Mouse (Mus musculus) spleen, adult 2 months (tissue): ENCODE measurements around the gene Apex1. TPM values are rescaled to one million over a fixed set of nuclear protein-coding genes. Genes with fewer than 3 reads are reported as not detected.
"Not testable (repeated sequence)": the region's sequence is repeated elsewhere in the genome, so short reads cannot be mapped to it uniquely, and the experiment has no call there.

Experiments used
- DNase-seq, 2 experiments: peaks; one replicate each; pipeline versions ENCODE4 v3.0.0 to v3.0.0-alpha.2; 2012 to 2021; ENCODE audit warnings: low spot score in 2 of 2, low read depth in 1 of 2
- H3K27ac ChIP-seq: fragments of 200-500 bp; 2 replicates; pipeline ENCODE4 v1.5.1; 2012; ENCODE audit warnings: low read length, inconsistent platforms; ENCODE audit not compliant: insufficient read depth
- H3K27me3 ChIP-seq: fragments of 200-500 bp; 2 replicates; pipeline ENCODE4 v1.6.1; 2012; ENCODE audit warnings: mild to moderate bottlenecking, moderate library complexity, low read length, inconsistent platforms; ENCODE audit not compliant: control insufficient read depth, insufficient read depth
- H3K36me3 ChIP-seq: fragments of 200-500 bp; 2 replicates; pipeline ENCODE4 v1.6.1; 2012; ENCODE audit warnings: mild to moderate bottlenecking, low read length, inconsistent platforms; ENCODE audit not compliant: control insufficient read depth, insufficient read depth
- H3K4me1 ChIP-seq: fragments of 200-500 bp; 2 replicates; pipeline ENCODE4 v1.6.1; 2011; ENCODE audit warnings: inconsistent platforms; ENCODE audit not compliant: control insufficient read depth, insufficient read depth, insufficient read length
- H3K4me3 ChIP-seq: fragments of 200-500 bp; 2 replicates; pipeline ENCODE4 v1.5.1; 2011; ENCODE audit warnings: mild to moderate bottlenecking, inconsistent platforms; ENCODE audit not compliant: insufficient read depth, insufficient read length; ENCODE audit errors: extremely low read depth
- CTCF ChIP-seq: fragments of 200-500 bp; IDR thresholded peaks from 2 replicates; pipeline ENCODE4 v1.5.1; 2011; ENCODE audit warnings: mild to moderate bottlenecking, inconsistent platforms; ENCODE audit not compliant: insufficient read depth, insufficient read length, insufficient replicate concordance; ENCODE audit errors: extremely low read depth
- POLR2A ChIP-seq: fragments of 200-500 bp; IDR thresholded peaks from 2 replicates; pipeline ENCODE4 v1.6.1; 2011; ENCODE audit warnings: low read depth, low read length, inconsistent platforms
- WGBS: fragments of 180-500 bp; shearing (Covaris S2); methylation state at CpG from one replicate; pipeline ENCODE4 v1.1.7; 2018; 5-methylcytosine and 5-hydroxymethylcytosine counted together
- polyA plus RNA-seq: library from polyadenylated mRNA; depleted of rRNA; stranded (reverse); fragments of >200 nt; gene quantifications from 2 replicates; pipeline ENCODE4 v1.2.3, GENCODE M21; 2012

Gene Apex1
- polyA plus RNA-seq, 1 experiment = 22.7 TPM

DNA sequence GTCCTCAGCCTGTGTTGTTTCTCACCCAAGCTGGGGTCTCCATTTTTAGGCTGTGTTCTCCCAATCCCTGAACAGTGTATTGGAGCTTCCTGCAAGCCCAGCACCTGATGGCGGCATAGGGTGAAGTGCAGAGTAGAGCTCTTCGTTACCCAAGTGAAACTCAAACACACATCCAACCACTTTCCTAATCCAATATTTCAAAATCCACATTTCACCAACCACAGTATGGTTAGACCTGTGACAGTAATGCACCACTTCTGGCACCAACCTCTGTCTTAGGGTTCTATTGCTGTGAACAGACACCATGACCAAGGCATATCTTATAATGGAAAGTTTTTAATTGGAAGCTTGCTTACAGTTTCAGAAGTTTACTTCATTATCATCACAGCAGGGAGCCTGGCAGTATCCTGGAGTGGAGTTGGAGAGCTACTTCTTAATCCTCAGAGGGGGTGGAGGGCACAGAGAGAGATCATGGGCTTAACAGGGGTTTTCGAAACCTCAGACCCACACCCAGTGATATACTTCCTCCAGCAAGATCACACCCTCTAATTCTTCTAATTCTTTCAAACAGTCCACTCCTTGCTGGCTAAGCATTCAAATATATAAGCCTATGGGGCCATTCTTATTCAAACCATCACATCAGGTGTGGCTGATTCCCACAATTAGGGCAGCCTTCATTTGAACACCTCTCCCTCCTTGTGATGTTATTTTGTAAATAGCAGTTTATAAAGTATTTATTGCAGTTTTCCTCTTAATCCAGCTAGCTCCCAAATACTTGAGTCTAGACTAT, 13.5 kb downstream of the Apex1 start:
- Histone ChIP-seq H3K27ac (no peak overlapping the region), H3K36me3 (no peaks in the 10 kb centered on the region), H3K4me1 (no peaks in the 10 kb centered on the region), H3K27me3 (no peaks in the 10 kb centered on the region), H3K4me3 (no peak overlapping the region)
- no peak for DNase-seq
- WGBS = 91% methylated on average over 3 of the region's 3 CpGs
- no peak for TF ChIP-seq CTCF
- TF ChIP-seq POLR2A = no peak

DNA sequence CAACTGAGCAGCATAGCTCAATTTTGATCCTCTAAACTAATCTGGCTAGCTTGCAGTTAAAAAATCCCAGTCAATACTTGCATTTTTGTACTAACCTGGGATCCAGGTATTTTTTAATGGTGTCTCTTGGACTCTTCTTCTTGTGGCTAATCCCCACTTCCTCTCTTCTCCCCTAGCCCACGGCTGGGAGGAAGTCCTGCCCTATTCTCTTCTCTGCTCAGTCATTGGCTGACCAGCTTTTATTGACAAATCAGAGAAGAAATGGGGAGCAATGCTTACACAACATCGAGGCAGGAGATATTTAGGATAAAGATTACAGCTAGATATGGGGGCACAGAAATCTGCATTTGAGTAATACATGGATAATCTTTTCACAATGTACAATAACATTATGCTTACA, 14.2 kb downstream of the Apex1 start:
- TF ChIP-seq POLR2A (no peak), CTCF (no peak)

DNA sequence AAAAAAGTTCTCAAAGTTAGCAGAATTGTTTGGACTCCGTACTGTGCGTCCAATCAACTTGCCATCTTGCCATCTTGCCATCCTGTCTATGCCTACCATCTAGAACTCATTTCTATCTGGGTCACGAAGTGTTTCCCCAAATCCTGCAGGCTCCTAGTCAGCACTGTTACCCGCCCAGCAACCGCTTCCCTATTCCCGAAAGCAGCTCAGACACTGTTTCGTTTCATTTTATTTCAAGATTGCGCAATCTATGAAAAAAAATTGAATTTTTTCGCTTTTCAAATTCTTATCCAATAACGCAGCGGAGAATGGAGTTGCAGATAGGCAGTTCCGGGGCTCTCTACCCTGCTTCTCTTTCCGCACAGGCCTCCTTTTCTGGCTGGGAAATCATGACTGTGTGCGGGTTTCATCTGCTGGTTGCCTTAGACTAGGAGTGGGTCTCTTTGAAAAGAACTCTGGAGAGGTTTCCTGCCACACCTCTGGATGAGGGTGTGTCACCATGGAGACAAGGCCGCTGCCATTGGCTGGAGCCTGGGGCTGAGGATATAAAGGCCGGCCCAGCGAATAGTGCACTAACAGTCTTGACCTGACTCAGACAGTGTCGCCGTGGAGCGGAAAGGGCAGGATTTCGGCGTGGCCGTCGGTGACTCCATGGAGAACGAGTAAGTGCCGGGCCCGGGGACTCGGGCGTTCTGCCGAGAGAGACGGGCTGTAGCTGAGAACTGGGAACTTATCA, 19.3 kb downstream of the Apex1 start, which contains the start of gene Gm49342:
TSS of gene Gm49342 (plus strand) at position 586 of the 736 bp plus-strand sequence.
- Histone ChIP-seq H3K36me3 (0 out of 2 replicates have a peak, but pooled peaks cover 1% of the 10 kb centered on the region), H3K4me1 (no peaks in the 10 kb centered on the region; the same call in 1 of the 2 replicates), H3K4me3 (peak within 1 kb of the TSS; percentile 68), H3K27me3 (no peaks in the 10 kb centered on the region), H3K27ac (peak within 1 kb of the TSS; percentile 86)
- peak; percentile 80 to 84 for DNase-seq
- 3% methylated on average over 31 of the region's 31 CpGs for WGBS
- peak; percentile 96 for TF ChIP-seq POLR2A
- TF ChIP-seq CTCF = peak; percentile 16; the same call in 1 of the 2 replicates

More for the DNA sequence above, 14.2 kb downstream of the Apex1 start:
- DNase-seq = no peak
- H3K27me3 ChIP-seq = no peaks in the 10 kb centered on the region
- no peaks in the 10 kb centered on the region for H3K36me3 ChIP-seq
- no peak overlapping the region for H3K4me3 ChIP-seq
- no peak overlapping the region for H3K27ac ChIP-seq
- H3K4me1 ChIP-seq = no peaks in the 10 kb centered on the region
- WGBS = 16% methylated on average over 2 of the region's 2 CpGs

DNA sequence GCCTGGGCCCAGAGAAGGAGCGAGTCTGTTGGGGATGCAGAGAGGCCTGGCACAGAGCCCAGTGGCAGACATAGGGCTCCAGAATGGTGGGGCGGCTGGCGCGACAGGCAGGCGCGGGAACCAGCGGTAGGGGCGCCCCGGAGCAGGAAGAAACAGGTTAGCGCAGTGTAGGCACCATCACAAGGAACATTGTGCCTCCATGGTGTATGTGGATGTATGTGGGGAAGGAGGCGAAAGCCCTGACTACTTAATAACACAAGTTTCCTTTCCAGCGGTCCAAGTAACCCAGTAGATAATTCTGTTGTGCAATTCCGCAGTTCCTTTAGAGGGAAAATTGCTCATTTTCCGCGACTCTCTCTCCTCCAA, 19.9 kb downstream of the Apex1 start:
- peak; percentile 0; the same call in 1 of the 2 replicates for TF ChIP-seq CTCF

DNA sequence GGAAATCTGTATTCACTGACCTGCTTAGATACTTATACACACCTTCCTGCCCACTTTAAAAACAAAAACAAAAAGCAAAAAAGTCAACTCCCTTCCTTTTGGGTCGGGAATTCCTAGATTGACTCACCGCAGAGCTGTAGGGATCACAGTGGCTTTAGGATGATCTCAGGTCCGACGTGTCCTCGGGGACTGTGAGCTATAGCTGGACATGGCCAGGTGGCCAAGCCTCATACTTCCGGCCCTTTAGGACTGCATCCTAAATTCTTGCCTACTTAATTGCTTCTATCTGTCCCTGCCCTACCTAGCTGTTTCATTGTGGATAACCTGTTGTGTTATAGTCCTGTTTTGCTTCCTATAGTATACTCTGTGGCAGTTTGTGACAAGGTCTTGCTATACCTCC, 20.3 kb downstream of the Apex1 start:
- H3K36me3 ChIP-seq, H3K4me1 ChIP-seq, DNase-seq, H3K27me3 ChIP-seq: not testable (repeated sequence)
- 4% methylated on average over 6 of the region's 6 CpGs for WGBS
- peak overlapping the region; percentile 68 for H3K4me3 ChIP-seq
- peak overlapping the region; percentile 86 for H3K27ac ChIP-seq

More for the DNA sequence above, 19.9 kb downstream of the Apex1 start:
- under 1% methylated on average over 15 of the region's 15 CpGs for WGBS
- H3K4me1 ChIP-seq, H3K36me3 ChIP-seq, H3K27me3 ChIP-seq: not testable (repeated sequence)
- peak in 1 of 2 experiments; percentile 69 for DNase-seq
- Histone ChIP-seq H3K27ac (peak overlapping the region; percentile 86), H3K4me3 (peak overlapping the region; percentile 68)

DNA sequence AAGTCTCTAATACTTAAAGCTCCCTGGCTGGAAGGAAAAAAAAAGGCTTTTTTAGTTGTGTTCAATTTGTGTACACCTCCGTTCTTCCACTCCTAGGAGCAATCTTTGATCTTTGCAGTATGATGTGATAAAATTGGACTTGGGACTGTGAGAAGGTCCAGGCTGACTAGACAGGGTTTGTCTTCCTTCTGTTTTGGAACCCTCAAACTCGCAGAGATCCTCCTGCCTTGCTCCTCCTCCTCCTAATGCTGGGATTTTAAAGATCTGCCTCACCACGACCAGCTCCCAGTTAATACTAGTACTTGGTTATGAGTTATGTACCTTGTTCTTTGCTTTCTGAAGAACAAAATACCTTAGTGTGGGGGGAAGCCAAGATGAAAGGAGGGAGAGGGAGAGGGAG, 20.8 kb downstream of the Apex1 start:
- H3K4me1 ChIP-seq, H3K27me3 ChIP-seq, H3K27ac ChIP-seq, H3K36me3 ChIP-seq, DNase-seq: not testable (repeated sequence)
- peak overlapping the region; percentile 23 for H3K4me3 ChIP-seq
- WGBS = 7% methylated on average over 3 of the region's 3 CpGs

DNA sequence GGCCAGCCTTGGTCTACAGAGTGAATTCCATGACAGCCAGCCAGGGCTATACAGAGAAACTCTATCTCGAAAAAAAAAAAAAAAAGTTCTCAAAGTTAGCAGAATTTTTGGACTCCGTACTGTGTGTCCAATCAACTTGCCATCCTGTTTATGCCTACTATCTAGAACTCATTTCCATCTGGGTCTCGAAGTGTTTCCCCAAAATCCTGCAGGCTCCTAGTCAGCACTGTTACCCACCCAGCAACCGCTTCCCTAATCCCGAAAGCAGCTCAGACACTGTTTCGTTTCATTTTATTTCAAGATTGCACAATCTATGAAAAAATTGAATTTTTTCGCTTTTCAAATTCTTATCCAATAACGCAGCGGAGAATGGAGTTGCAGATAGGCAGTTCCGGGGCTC, 30.7 kb downstream of the Apex1 start:
- H3K4me1 ChIP-seq = peaks cover 2% of the 10 kb centered on the region; the same call in 1 of the 2 replicates
- TF ChIP-seq CTCF (no peak), POLR2A (no peak)
- no peak overlapping the region for H3K27ac ChIP-seq
- peaks cover 3% of the 10 kb centered on the region for H3K36me3 ChIP-seq
- 78% methylated on average over 10 of the region's 10 CpGs for WGBS
- no peaks in the 10 kb centered on the region for H3K27me3 ChIP-seq
- no peak overlapping the region for H3K4me3 ChIP-seq
- DNase-seq = no peak

DNA sequence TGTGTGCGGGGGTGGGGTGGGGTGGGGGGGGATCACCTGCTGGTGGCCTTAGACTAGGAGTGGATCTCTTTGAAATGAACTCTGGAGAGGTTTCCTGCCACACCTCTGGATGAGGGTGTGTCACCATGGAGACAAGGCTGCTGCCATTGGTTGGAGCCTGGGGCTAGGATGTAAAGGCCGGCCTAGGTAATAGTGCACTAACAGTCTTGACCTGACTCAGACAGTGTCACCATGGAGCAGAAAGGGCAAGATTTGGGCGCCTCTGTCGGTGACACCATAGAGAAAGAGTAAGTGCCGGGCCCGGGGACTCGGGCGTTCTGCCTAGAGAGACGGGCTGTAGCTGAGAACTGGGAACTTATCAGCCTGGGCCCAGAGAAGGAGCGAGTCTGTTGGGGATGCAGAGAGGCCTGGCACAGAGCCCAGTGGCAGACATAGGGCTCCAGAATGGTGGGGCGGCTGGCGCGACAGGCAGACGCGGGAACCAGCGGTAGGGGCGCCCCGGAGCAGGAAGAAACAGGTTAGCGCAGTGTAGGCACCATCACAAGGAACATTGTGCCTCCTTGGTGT, 31.3 kb downstream of the Apex1 start, which contains the start of gene Pnp2:
TSS of gene Pnp2 (plus strand) at position 51 of the 567 bp plus-strand sequence.
- Histone ChIP-seq H3K27ac (peak within 1 kb of the TSS; percentile 18; the same call in 1 of the 2 replicates), H3K4me3 (peak within 1 kb of the TSS; percentile 48)
- H3K4me1 ChIP-seq, H3K36me3 ChIP-seq, H3K27me3 ChIP-seq: not testable (repeated sequence)
- 16% methylated on average over 19 of the region's 19 CpGs for WGBS
- DNase-seq = peak in 1 of 2 experiments; percentile 51

DNA sequence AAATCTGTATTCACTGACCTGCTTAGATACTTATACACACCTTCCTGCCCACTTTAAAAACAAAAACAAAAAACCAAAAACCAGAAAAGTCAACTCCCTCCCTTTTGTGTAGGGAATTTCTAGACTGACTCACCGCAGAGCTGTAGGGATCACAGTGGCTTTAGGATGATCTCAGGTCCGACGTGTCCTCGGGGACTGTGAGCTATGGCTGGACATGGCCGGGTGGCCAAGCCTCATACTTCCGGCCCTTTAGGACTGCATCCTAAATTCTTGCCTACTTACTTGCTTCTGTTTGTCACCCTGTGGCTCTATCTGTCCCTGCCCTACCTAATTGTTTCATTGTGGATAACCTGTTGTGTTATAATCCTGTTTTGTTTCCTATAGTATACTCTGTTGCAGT, 32.0 kb downstream of the Apex1 start:
- not testable (repeated sequence) for H3K4me1 ChIP-seq, H3K27me3 ChIP-seq, H3K4me3 ChIP-seq, H3K36me3 ChIP-seq, DNase-seq, H3K27ac ChIP-seq
- WGBS = 83% methylated on average over 6 of the region's 6 CpGs

DNA sequence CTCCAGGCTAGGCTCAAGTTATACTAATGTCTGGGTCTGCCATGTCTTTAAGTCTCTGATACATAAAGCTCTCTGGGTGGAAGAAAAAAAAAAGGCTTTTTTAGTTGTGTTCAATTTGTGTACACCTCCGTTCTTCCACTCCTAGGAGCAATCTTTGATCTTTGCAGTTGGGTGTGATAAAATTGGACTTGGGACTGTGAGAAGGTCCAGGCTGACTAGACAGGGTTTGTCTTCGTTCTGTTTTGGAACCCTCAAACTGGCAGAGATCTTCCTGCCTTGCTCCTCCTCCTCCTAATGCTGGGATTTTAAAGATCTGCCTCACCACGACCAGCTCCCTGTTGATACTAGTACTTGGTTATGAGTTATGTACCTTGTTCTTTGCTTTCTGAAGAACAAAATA, 32.4 kb downstream of the Apex1 start:
- not testable (repeated sequence) for H3K27ac ChIP-seq

More for the DNA sequence above, 32.4 kb downstream of the Apex1 start:
- H3K4me3 ChIP-seq, H3K27me3 ChIP-seq, H3K4me1 ChIP-seq, H3K36me3 ChIP-seq, DNase-seq: not testable (repeated sequence)
- 68% methylated on average over 3 of the region's 3 CpGs for WGBS
